Mouse (Mus musculus) limb, embryonic 11.5 days (tissue): ENCODE data around the gene Ooep. TPM values are rescaled to one million over a fixed set of nuclear protein-coding genes. Genes with fewer than 3 reads are reported as not detected.
"Not testable (repeated sequence)": the region's sequence is repeated elsewhere in the genome, so short reads cannot be mapped to it uniquely, and the experiment has no call there.

ENCODE experiments used
- ATAC-seq: fragments of 200-750 bp; cut with Nextera tagmentation; 2 replicates; pipeline ENCODE4 v1.8.0; 2017; ENCODE audit warnings: low read depth; ENCODE audit not compliant: insufficient number of reproducible peaks, low FRiP score, low TSS enrichment
- DNase-seq: peaks from one replicate; pipeline ENCODE4 v3.0.0-alpha.2; 2015; ENCODE audit warnings: low spot score
- H3K27ac ChIP-seq: fragments of 300-500 bp; sonication (generic); replicated peaks from 2 replicates; pipeline ENCODE4 v1.5.1; 2014; ENCODE audit warnings: low read depth, mild to moderate bottlenecking, low read length
- H3K27me3 ChIP-seq: fragments of 300-500 bp; sonication (generic); 2 replicates; pipeline ENCODE4 v1.6.1; 2014; ENCODE audit warnings: mild to moderate bottlenecking, low read length, mixed read lengths; ENCODE audit not compliant: control insufficient read depth, insufficient read depth
- H3K36me3 ChIP-seq: fragments of 300-500 bp; sonication (generic); 2 replicates; pipeline ENCODE4 v1.6.1; 2014; ENCODE audit warnings: mild to moderate bottlenecking, low read length, moderate library complexity, mixed read lengths; ENCODE audit not compliant: control insufficient read depth, insufficient read depth
- H3K4me1 ChIP-seq: fragments of 300-500 bp; sonication (generic); 2 replicates; pipeline ENCODE4 v1.6.1; 2014; ENCODE audit warnings: low read length, mixed read lengths; ENCODE audit not compliant: control insufficient read depth, insufficient read depth
- H3K4me2 ChIP-seq: fragments of 300-500 bp; sonication (generic); 2 replicates; pipeline ENCODE4 v1.6.1; 2014; ENCODE audit warnings: low read depth, mild to moderate bottlenecking, moderate library complexity; ENCODE audit not compliant: severe bottlenecking
- H3K4me3 ChIP-seq: fragments of 300-500 bp; sonication (generic); 2 replicates; pipeline ENCODE4 v1.5.1; 2014; ENCODE audit warnings: low read depth, low read length
- H3K9ac ChIP-seq: fragments of 300-500 bp; sonication (generic); 2 replicates; pipeline ENCODE4 v1.6.1; 2014; ENCODE audit warnings: mild to moderate bottlenecking, low read length
- H3K9me3 ChIP-seq: fragments of 300-500 bp; sonication (generic); 2 replicates; pipeline ENCODE4 v1.6.1; 2016; ENCODE audit warnings: low read length; ENCODE audit not compliant: control insufficient read depth
- WGBS: fragments of 180-500 bp; shearing (Covaris S2); extraction: QIAGEN DNeasy Blood & Tissue Kit; methylation state at CpG from one replicate; pipeline ENCODE4 v1.1.7; 2014; 5-methylcytosine and 5-hydroxymethylcytosine counted together
- polyA plus RNA-seq: library from polyadenylated mRNA; unstranded; fragments of >200 nt; fragmentation: Nextera tagmentation; extraction: Ambion mirVana; gene quantifications from 2 replicates; pipeline ENCODE4 v1.2.1, GENCODE M21; 2014

Gene Ooep
- polyA plus RNA-seq, 1 experiment from 2014 or later = 1.5 TPM

- no peaks in the 10 kb centered on the region for H3K36me3 ChIP-seq
- ATAC-seq = no peak
- H3K9ac ChIP-seq = no peak overlapping the region
- no peak overlapping the region for H3K27ac ChIP-seq
- no peaks in the 10 kb centered on the region for H3K4me1 ChIP-seq
- no peak overlapping the region for H3K4me3 ChIP-seq
- no peaks in the 10 kb centered on the region for H3K27me3 ChIP-seq
- H3K9me3 ChIP-seq = no peaks in the 10 kb centered on the region
- H3K4me2 ChIP-seq = no peak overlapping the region
- DNase-seq = no peak
- 65% methylated on average over 6 of the region's 6 CpGs for WGBS
These were observed 15.2 kb downstream of the Ooep start for GRCm38 (mm10) chr9:78363374-78363773.

GRCm38 (mm10) chr9:78360484-78360872 lies 18.0 kb downstream of the Ooep start:
- no peak overlapping the region for H3K4me3 ChIP-seq
- no peak overlapping the region for H3K27ac ChIP-seq
- no peaks in the 10 kb centered on the region for H3K36me3 ChIP-seq
- no peak for ATAC-seq
- no peaks in the 10 kb centered on the region for H3K9me3 ChIP-seq
- no peaks in the 10 kb centered on the region for H3K4me1 ChIP-seq
- no peak overlapping the region for H3K4me2 ChIP-seq
- no peak for DNase-seq
- no peaks in the 10 kb centered on the region for H3K27me3 ChIP-seq
- H3K9ac ChIP-seq = no peak overlapping the region
- WGBS = 37% methylated on average over 2 of the region's 2 CpGs

- ATAC-seq (no peak), DNase-seq (no peak)
- Histone ChIP-seq H3K27me3 (no peaks in the 10 kb centered on the region), H3K36me3 (no peaks in the 10 kb centered on the region), H3K4me1 (no peaks in the 10 kb centered on the region), H3K9me3 (no peaks in the 10 kb centered on the region), H3K4me3 (no peak overlapping the region), H3K9ac (no peak overlapping the region), H3K4me2 (no peak overlapping the region), H3K27ac (no peak overlapping the region)
- WGBS = 78% methylated on average over 6 of the region's 6 CpGs
These were observed 18.6 kb downstream of the Ooep start for GRCm38 (mm10) chr9:78359750-78360483.

GRCm38 (mm10) chr9:78358053-78358452 lies 20.5 kb downstream of the Ooep start:
- no peaks in the 10 kb centered on the region for H3K4me1 ChIP-seq
- DNase-seq = peak; percentile 82
- WGBS = 14% methylated on average over 9 of the region's 9 CpGs
- no peak overlapping the region for H3K27ac ChIP-seq
- ATAC-seq = no peak
- H3K36me3 ChIP-seq = no peaks in the 10 kb centered on the region
- no peaks in the 10 kb centered on the region for H3K27me3 ChIP-seq
- no peaks in the 10 kb centered on the region for H3K9me3 ChIP-seq
- no peak overlapping the region for H3K4me2 ChIP-seq
- no peak overlapping the region for H3K4me3 ChIP-seq
- H3K9ac ChIP-seq = no peak overlapping the region

- Histone ChIP-seq H3K27ac (no peak within 1 kb of the TSS), H3K36me3 (no peaks in the 10 kb centered on the region), H3K4me3 (no peak within 1 kb of the TSS), H3K4me1 (no peaks in the 10 kb centered on the region), H3K9ac (no peak within 1 kb of the TSS), H3K4me2 (no peak within 1 kb of the TSS), H3K27me3 (no peaks in the 10 kb centered on the region), H3K9me3 (no peaks in the 10 kb centered on the region)
- DNase-seq = no peak
- WGBS = 90% methylated on average over 8 of the region's 8 CpGs
- no peak for ATAC-seq
These were observed 22.9 kb downstream of the Ooep start, which contains the start of gene Gsta2 for GRCm38 (mm10) chr9:78355611-78356010. Gene Gsta2, minus strand, starts transcription at chr9:78355788.

- Histone ChIP-seq H3K4me1 (no peaks in the 10 kb centered on the region), H3K9me3 (no peaks in the 10 kb centered on the region), H3K27ac (no peak overlapping the region), H3K36me3 (no peaks in the 10 kb centered on the region), H3K4me3 (no peak overlapping the region), H3K4me2 (no peak overlapping the region), H3K9ac (no peak overlapping the region), H3K27me3 (no peaks in the 10 kb centered on the region)
- ATAC-seq = no peak
- DNase-seq = no peak
- 79% methylated on average over 11 of the region's 11 CpGs for WGBS
These were observed 23.6 kb downstream of the Ooep start for GRCm38 (mm10) chr9:78354665-78355578.

- Histone ChIP-seq H3K27ac (no peak overlapping the region), H3K4me2 (no peak overlapping the region), H3K9me3 (no peaks in the 10 kb centered on the region), H3K4me3 (no peak overlapping the region), H3K4me1 (no peaks in the 10 kb centered on the region), H3K27me3 (no peaks in the 10 kb centered on the region), H3K9ac (no peak overlapping the region), H3K36me3 (no peaks in the 10 kb centered on the region)
- 84% methylated on average over 6 of the region's 6 CpGs for WGBS
- DNase-seq (no peak), ATAC-seq (no peak)
These were observed 26.9 kb downstream of the Ooep start for GRCm38 (mm10) chr9:78351504-78352220.

- not testable (repeated sequence) for DNase-seq, H3K27me3 ChIP-seq, H3K27ac ChIP-seq, ATAC-seq, H3K36me3 ChIP-seq, H3K4me3 ChIP-seq, H3K9me3 ChIP-seq, H3K4me1 ChIP-seq, H3K9ac ChIP-seq, H3K4me2 ChIP-seq
These were observed 28.5 kb downstream of the Ooep start for GRCm38 (mm10) chr9:78350007-78350406.
